Mouse (Mus musculus): Measurements from ENCODE around the gene 2300009A05Rik. TPM values are rescaled to one million over a fixed set of nuclear protein-coding genes. Genes with fewer than 3 reads are reported as not detected.

2300009A05Rik gene
- polyA plus RNA-seq, 1 experiment: 26.9 TPM

DNA sequence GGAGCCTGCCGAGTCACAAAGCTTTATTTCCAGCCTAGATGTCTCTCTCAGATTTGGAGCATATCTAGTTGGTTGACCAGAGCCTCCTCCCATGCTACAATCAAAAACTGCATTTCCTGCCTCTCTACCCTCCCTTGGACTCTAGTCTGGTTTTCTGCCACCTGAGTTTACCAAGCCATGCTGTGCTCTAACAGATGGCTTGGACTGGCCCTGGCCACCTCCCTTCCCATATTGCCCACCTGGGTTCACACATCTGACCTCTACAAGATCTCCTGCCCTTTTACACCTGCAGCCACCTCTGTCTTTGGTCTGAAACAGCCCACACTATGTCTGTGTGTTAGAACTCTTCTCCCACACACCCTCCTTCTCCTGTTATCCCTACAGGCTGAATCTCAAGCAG is 50.9 kb downstream of the 2300009A05Rik start:
- no peak for DNase-seq (ENCODE audit: low spot score)

DNA sequence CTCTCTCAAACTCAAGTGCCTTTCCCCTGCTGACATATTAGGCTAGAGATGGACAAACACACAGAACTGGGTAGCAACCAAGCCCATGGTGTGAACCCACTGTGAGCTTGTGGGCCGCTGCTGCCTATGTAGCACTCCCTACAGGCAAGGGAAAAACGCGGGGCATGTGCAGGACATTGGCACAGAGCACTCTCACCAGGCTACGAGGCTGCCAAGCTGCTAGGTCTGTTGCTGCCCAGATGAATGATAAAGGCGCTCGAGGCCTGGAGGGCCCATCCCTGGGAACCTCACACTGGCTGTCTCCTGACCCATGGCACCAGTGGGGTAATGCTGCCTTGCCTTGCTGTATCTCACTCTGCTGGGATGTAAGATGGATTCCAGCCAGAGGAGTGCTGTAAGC is 53.0 kb downstream of the 2300009A05Rik start:
- DNase-seq (ENCODE audit: low spot score): no peak

Other genes with a start within 250 kb of the 2300009A05Rik start
- 20.4 and 20.6 TPM in 2 replicates for gene Map2k5, start 21.3 kb downstream of the 2300009A05Rik start, polyA plus RNA-seq (2012; rRNA removed)
- 0.03 TPM in 1 of 2 replicates, not detected in the other for gene Iqch, start 203.2 kb upstream of the 2300009A05Rik start, polyA plus RNA-seq (2012; rRNA removed)
- 16.7 and 19.3 TPM in 2 replicates for gene Aagab, start 203.4 kb upstream of the 2300009A05Rik start, polyA plus RNA-seq (2012; rRNA removed)